Mouse (Mus musculus) stomach, postnatal 0 days (tissue): ENCODE measurements around the gene Mrpl17.

Experiments used
- CTCF ChIP-seq: IDR thresholded peaks from 2 replicates; pipeline ENCODE4 v1.5.1; 2016; ENCODE audit warnings: antibody characterized with exemption, low read depth, mild to moderate bottlenecking, moderate library complexity
- EP300 ChIP-seq: optimal IDR thresholded peaks from 2 replicates; pipeline ENCODE3; 2016; ENCODE audit warnings: antibody characterized with exemption

DNA sequence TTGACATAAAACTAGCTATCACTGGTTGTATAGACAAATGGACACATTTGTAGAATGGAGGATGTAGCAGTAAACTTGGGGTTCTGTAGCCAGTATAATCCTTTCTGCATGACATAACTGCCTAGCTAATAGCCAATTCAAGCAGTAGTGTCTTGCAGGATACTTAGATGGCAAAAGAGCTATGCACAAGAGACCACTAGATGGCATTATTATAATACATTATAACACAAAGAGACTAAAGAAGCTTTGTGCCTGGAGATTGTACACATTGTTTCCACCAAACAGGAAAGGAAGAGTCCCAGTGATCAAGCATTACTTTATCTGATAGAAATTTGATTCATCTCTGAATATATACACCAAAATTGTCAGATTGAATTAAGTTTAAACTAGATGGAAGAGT lies 5.8 kb upstream of the Mrpl17 start:
- peak; percentile 64 for TF ChIP-seq CTCF
- no peak for TF ChIP-seq EP300
